In genomic region chr16:64878611-64879132, GRCm38 (mm10) we compare ENCODE assay signal across 20 mouse cellular contexts. TPM values are rescaled to one million over a fixed set of nuclear protein-coding genes. Genes with fewer than 3 reads are reported as not detected.
DNase-seq lines count a peak whose midpoint lies in the region; ATAC-seq and TF ChIP-seq lines count a peak whose summit lies in the region.
"Had no signal": no experiment of that assay in that cellular context is flagged by ENCODE, and none has a peak within 500 bp of the region (broad histone marks: within the 10 kb centered on the region; RNA-seq: fewer than 3 reads in every experiment).

No protein-coding gene starts in this region.

- H3K27me3 ChIP-seq in kidney, adult 2 months (replicated peaks; ENCODE audit: control insufficient read depth, insufficient read depth, low read length): no peaks in the 10 kb centered on the region
- H3K27me3 ChIP-seq in lung, embryonic 14.5 days (ENCODE audit: insufficient read depth, low read length): no peaks in the 10 kb centered on the region
- H3K27me3 ChIP-seq: forebrain, embryonic 12.5 days; limb, embryonic 15.5 days had no signal

- no peak overlapping the region for H3K9ac ChIP-seq in lung, embryonic 14.5 days
- H3K9ac ChIP-seq: forebrain, embryonic 12.5 days; limb, embryonic 15.5 days had no signal

- TF ChIP-seq POLR2A in kidney, adult 2 months (IDR thresholded peaks at IDR 0.05; ENCODE audit: low read depth, low read length): no peak

- H3K4me2 ChIP-seq in lung, embryonic 14.5 days: no peak overlapping the region
- H3K4me2 ChIP-seq: forebrain, embryonic 12.5 days; limb, embryonic 15.5 days had no signal

- H3K4me3 ChIP-seq in kidney, adult 2 months (ENCODE audit: insufficient read depth, low read depth, low read length): no peak overlapping the region
- H3K4me3 ChIP-seq in lung, embryonic 14.5 days (ENCODE audit: low read depth, low read length): no peak overlapping the region
- H3K4me3 ChIP-seq in gastrocnemius, adult 2 months: no peak overlapping the region
- H3K4me3 ChIP-seq: embryonic facial prominence, embryonic 10.5 days; forebrain, embryonic 12.5 days; hindbrain, embryonic 10.5 days; limb, embryonic 15.5 days had no signal

- peak; percentile 33; the same call in 1 of the 2 replicates for TF ChIP-seq CTCF in kidney, adult 2 months (conservative IDR thresholded peaks at IDR 0.05; ENCODE audit: insufficient read depth, insufficient read length, low read depth, low read length)
- no peak for TF ChIP-seq CTCF in lung, embryonic 14.5 days (IDR thresholded peaks at IDR 0.05; ENCODE audit: low read depth)
- TF ChIP-seq CTCF in gastrocnemius, adult 2 months (IDR thresholded peaks at IDR 0.05): no peak

- ATAC-seq in lung, embryonic 14.5 days (ENCODE audit: insufficient read depth): 0 out of 2 replicates have a peak, but pooled peaks have one; percentile 16
- ATAC-seq: hindbrain, postnatal 0 days; intestine, postnatal 0 days; midbrain, embryonic 16.5 days had no signal

- H3K9me3 ChIP-seq in lung, embryonic 14.5 days (ENCODE audit: low read depth, low read length): no peaks in the 10 kb centered on the region
- H3K9me3 ChIP-seq: embryonic facial prominence, embryonic 10.5 days; forebrain, embryonic 12.5 days; hindbrain, embryonic 10.5 days; limb, embryonic 15.5 days had no signal

- no peaks in the 10 kb centered on the region for H3K36me3 ChIP-seq in kidney, adult 2 months (ENCODE audit: control insufficient read depth, insufficient read depth, low read length)
- H3K36me3 ChIP-seq in lung, embryonic 14.5 days (ENCODE audit: insufficient read depth): no peaks in the 10 kb centered on the region
- H3K36me3 ChIP-seq: embryonic facial prominence, embryonic 10.5 days; forebrain, embryonic 12.5 days; hindbrain, embryonic 10.5 days; limb, embryonic 15.5 days had no signal

- DNase-seq in kidney, adult 2 months: peak; percentile 35
- no peak for DNase-seq in kidney, postnatal 14 days
- DNase-seq in lung, embryonic 14.5 days: no peak
- no peak for DNase-seq in lung, postnatal 14 days
- peak; percentile 48 for DNase-seq in ES-CJ7 (ENCODE audit: low read depth, low spot score)
- DNase-seq in kidney, postnatal 10 days: peak; percentile 21
- DNase-seq in gastrocnemius, adult 2 months: no peak
- DNase-seq in ovary, postnatal 10 days (ENCODE audit: low spot score): no peak
- DNase-seq: B cell, adult 2 months; cerebellum, adult 2 months; gastrocnemius, postnatal 10 days; right cerebral cortex, postnatal 25 days; thymus, adult 2 months had no signal

- no peaks in the 10 kb centered on the region for H3K4me1 ChIP-seq in kidney, adult 2 months (ENCODE audit: control insufficient read depth, insufficient read depth, low read length)
- no peaks in the 10 kb centered on the region for H3K4me1 ChIP-seq in lung, embryonic 14.5 days (ENCODE audit: insufficient read depth)
- H3K4me1 ChIP-seq: forebrain, embryonic 12.5 days; hindbrain, embryonic 10.5 days; limb, embryonic 15.5 days had no signal

- intact Hi-C loops in gastrocnemius, adult 2 months (cut with DNase I): no loop called here

- H3K27ac ChIP-seq in kidney, adult 2 months (ENCODE audit: insufficient read depth, low read depth, low read length): no peak overlapping the region
- no peak overlapping the region for H3K27ac ChIP-seq in lung, embryonic 14.5 days (ENCODE audit: low read depth)
- H3K27ac ChIP-seq in gastrocnemius, adult 2 months: no peak overlapping the region
- H3K27ac ChIP-seq: embryonic facial prominence, embryonic 10.5 days; forebrain, embryonic 12.5 days; hindbrain, embryonic 10.5 days; hindbrain, postnatal 0 days; limb, embryonic 15.5 days had no signal

- 73% methylated on average over 3 of the region's 3 CpGs for WGBS in kidney, adult 2 months
- 73% methylated on average over 3 of the region's 3 CpGs for WGBS in lung, embryonic 14.5 days

RNA-seq across cellular contexts. Expression of gene Cggbp1, which starts 26.9 kb away (rescaled TPM):
- 11.6 and 14.2 TPM in 2 replicates for polyA plus RNA-seq in kidney, adult 2 months (2012; rRNA removed)
- 114 TPM in 2 replicates for polyA plus RNA-seq in lung, embryonic 14.5 days (2014; fragmentation: Nextera tagmentation; extraction: Ambion mirVana)
- 10 to 100 TPM; 18.2 to 26.7 TPM for total RNA-seq in gastrocnemius, adult 2 months (2021)

RNA-seq across cellular contexts. Expression of gene Zfp654, which starts 27.2 kb away (rescaled TPM):
- polyA plus RNA-seq in kidney, adult 2 months (2012; rRNA removed): 0.83 and 1.3 TPM in 2 replicates
- polyA plus RNA-seq in lung, embryonic 14.5 days (2014; fragmentation: Nextera tagmentation; extraction: Ambion mirVana): 7.5 and 8.0 TPM in 2 replicates
- total RNA-seq in gastrocnemius, adult 2 months (2021): 10 to 100 TPM; 10.5 to 11.4 TPM

Comparison
In these comparisons a context has a peak if more than half of its experiments do, and no peak if none do; other contexts are left out.
1. DNase-seq: peak in kidney, adult 2 months (single experiment), ES-CJ7 (single experiment) and kidney, postnatal 10 days (single experiment); none in kidney, postnatal 14 days (single experiment), lung, embryonic 14.5 days (single experiment), lung, postnatal 14 days (single experiment), gastrocnemius, adult 2 months (single experiment) and ovary, postnatal 10 days (single experiment).